Mouse (Mus musculus) frontal cortex, adult (tissue): ENCODE measurements at regions not wholly inside any gene's neighbourhood (a gene's known extent, or its start where the extent isn't known, plus 50 kb on each side); places are given as distances from the start of the nearest gene placed in this dataset.

Experiments used
- ATAC-seq: cut with Nextera tagmentation; 2 replicates; pipeline ENCODE4 v1.9.2; 2017; ENCODE audit warnings: mild to moderate bottlenecking, moderate library complexity, mixed read lengths; ENCODE audit not compliant: low TSS enrichment

DNA sequence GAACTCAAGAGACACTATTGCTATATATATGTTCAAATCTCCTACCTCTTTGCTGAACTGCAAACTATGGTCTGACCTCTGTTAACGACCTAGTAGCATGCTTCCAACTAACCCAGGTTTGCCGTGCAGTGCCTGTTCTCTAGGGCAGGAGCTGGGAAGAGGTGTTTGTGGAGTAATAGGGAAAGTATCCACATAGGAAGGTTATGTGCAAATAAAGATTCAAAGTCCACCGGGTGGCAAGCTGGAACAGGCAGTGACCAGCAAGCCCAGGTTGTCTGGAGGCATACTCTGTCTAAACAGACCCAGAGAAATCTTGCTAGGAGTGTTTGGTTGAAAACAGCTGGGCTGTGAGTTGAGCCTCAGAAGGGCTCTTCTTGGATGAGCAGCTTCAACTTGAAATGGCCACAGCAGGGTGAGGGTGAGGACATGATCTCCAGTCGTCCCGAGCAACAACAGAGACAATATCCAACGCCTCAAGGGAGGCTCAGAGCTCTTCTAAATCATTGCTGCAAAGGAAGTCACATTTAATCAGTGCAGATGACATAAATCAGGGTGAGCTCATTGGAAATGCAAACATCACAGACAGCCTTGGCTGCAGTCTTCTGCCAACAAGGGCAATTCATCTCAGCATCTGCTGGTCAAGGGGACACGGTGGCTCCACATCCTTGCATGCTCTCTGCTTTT, 846.7 kb downstream of the Synb start:
- ATAC-seq, result no peak

DNA sequence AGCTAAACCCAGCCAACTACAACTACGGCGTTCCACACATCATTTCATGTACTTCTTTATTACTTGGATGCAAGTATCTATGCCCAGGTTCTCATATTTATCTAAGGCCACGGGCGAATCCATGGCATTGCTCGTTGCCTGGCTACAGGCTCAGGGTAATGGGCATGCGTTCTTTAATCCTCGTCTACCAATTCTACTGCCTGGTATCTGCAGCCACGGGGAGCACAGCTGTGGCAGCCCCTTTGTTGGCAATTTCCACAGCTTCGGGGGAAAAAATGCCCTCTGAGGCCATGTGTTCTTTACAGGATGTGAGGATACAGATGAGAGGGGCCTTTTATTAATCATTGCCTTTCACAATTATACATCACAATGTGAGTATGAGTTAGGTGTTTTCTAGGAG, 860.8 kb downstream of the Synb start:
- ATAC-seq, result no peak

DNA sequence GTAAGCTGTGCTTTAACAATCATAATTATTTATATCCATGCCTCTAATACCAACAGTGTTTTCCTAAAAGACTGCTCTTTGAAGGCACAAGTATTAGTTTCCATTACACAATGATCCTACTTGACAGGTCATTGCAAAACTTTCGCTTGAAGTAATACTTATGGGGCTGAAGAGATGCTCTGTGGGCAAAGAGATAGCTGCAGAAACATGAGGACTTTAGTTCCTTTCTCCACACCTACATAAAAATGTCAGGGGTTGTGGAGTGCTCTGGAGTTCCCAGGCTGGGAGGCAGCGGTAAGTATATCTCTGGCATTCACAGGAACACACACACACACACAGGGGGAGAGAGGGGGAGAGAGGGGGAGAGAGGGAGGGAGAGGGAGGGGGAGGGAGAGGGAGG, 862.0 kb downstream of the Synb start:
- no peak for ATAC-seq

DNA sequence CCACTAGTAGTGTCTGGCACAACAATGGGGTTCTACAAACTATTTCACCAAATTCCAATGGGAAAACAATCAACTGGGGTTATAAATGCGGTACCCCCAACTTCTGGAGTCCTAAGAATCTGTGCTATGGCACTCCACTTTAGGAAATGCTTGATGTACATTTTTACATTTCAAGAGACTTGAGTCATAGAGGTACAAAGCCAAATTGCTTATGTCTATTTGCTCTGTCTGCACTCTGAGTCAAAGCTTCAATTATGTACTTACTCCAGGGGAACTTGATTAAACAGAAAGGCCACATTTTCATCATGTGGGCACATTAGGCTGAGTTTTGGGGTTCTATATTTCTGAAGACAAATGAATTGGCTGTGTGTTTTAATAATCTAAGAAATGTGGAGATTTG, 866.9 kb downstream of the Synb start:
- ATAC-seq, result no peak

DNA sequence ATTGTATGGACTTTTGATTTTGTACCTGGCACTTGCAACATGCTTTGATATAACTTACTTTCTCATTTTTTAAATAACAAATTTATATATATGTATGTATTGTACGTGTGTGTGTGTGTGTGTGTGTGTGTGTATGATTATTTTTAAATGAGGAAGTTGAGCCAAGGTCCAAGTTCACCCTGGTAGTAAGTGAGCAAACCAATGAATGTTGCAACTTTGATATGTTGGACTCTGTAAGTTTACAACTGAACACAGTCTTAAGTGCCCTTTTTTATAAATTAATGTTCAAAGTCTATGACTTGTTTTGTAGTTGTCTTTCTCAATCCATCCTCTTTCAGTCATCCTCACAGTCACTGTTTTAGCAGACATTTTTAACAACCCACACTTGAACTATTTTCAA, 901.7 kb downstream of the Synb start:
- no peak for ATAC-seq

DNA sequence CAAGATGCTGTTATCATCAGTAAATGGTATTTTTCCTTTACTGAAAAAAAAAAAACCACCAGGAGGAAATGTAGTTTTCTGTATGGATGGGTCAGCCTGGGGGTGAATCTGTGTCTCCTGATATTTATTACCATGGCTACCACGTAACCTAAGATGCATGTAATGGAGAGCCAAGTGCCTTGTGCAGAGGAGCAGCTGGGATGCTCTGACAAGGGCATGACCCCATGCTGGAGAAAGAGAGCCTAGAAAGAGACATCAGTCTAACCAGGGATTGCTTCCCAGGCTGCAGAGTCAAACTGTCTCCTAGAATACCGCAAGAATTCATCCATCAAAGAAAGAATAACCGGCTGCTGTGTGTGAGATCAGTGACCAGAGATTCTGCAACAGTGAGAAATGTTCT, 902.2 kb downstream of the Synb start:
- ATAC-seq, result no peak

DNA sequence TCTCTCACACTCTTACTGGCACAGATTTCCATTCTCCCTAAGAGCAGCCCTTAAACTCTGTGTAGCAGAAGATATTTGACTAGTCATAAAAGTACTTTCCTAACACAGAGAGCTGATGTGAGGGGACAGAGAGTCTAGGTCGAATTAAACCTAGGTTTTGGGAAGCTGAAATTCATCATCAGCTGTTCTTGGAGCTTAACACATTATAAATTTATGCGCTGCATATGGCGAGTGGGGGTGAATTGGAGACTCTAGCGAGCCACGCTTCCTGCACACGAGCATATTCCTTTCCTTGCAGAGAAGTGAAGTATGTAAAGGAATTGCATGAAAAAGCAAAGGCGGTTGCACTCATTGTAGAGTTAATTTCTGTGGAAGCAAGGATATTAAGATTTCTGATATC, 912.4 kb downstream of the Synb start:
- peak; percentile 94 for ATAC-seq

DNA sequence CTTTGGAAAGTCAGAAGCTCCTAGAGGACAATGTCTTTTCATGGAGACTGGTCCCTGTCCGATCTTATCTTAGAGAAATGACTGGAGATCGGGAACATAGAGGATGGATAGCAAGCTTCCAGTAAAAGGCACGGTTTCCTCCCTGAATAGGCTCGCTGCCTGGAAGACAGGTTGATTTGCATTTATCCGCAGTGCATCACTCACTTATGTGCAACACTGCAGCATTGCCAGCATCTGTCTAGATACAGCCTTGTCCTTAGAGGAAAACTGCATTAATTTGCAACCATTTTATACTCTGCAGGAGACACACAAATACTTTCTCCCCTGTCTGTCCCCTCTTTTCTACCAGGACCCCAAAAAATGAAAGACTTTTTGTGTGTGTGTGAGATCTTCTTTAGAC, 926.4 kb downstream of the Synb start:
- ATAC-seq, result peak; percentile 91

DNA sequence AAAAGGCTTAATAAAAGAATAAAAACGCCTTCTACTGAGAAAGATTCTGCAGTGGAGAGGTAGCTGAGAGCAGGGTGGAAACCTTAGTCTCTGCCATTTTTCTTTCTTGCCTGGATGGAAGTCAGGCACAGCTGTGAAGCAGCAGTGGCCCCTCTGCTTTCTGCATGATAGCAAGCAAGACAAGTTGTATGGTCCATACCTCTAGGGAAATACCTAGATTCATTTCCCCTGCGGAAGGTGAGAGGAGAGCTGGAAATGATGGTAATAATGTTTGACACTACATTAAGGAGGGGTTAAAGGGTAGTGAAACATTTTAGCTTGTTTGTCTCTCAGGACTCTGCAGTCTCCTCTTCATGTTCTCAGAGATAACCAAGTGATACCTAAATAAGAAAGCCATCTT, 930.2 kb downstream of the Synb start:
- ATAC-seq, result no peak

DNA sequence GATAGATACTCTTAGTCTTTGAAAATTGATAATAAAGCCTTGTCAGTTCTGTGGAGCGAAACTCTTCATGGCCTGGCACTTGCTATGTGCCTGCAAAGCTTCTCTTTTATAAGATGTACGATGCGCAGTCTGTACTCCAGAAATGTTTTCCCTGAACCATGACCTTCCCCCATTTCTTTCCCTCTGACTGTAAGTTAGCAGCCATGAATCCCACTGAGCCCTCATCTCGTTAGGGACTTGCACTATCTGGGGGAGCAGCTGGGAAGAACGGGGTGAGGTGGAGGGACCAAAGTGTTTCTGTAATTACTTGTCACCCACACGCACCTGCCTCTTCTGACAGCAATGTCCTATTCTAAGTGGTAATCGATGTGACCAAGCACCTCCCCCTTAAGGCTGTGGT, 932.1 kb downstream of the Synb start:
- ATAC-seq, result no peak

DNA sequence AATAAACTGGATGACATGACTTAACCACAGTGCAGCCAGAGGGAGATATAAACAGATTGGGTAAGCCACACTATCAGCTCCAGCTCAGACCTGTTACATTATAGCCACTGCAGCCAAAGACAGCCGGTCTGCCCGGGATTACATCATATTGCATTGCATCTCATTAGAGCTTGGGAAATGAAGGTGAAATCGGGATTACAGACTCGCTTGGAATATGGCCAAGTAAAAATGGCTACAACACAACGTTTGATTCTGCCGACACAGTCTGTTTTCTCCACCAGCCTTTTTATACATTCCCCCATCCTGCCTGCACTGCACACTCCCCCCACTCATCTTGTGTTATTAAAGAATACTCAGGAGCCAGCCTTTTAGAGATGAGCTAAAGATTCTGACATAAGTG, 932.6 kb downstream of the Synb start:
- peak; percentile 52 for ATAC-seq

DNA sequence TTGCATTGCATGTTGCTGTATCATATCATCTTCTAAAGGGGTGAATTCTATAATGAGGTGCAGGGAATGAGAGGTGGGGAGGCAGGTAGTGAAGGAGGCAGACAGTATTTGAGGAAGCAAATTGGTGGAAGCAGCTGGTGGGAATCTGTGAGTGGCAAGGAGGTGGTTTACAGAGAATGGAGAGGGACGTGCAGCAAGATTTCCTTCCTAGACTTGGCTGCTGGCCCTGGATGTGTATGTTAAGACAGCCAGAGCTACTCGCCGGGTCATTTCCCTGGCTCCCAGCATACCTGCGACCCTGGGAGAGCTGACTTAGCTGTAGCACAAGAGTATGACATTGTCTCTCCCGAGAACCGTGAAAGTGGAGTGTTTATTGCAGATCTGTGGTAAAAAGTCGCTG, 937.7 kb downstream of the Synb start:
- no peak for ATAC-seq

DNA sequence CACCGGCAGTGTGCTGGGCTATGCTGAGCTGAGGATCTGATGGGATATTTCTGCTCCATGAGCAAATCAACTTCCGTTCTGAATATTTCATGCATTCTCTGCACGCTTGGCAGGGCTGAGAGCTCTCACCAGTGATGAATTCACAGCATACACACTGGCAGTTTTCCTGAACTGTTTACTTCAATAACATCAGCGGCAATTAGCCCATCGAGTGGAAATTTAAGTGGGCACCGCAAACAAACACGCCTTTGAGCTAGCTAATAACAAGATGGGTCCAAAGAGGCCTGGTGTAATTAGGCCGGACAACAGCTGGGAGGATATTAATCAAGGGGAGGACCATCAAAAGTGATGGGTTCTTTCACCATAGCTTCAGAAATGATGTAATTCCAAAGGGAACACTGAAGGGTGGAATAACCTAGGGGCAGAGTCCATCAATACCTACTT, 938.6 kb downstream of the Synb start:
- peak; percentile 27; the same call in 1 of the 2 replicates for ATAC-seq

DNA sequence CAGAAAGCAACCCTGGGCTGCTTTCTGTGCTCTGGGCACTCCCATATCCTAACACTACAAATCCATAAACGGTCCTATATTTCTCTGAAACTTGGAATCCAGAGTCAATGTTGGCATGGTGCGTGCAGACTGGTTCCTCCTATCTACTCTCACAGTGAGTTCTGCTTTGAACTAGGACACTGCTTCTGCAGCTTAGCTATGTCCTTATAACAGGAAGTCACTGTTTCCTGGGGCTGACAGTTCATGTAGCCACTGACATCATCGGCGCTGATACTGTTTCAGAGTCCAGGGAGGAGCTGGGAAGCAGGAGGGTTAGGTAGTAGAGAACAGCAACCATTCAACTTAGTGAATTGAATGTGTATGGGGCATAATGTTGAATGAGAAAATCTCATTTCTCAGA, 948.6 kb downstream of the Synb start:
- no peak for ATAC-seq

DNA sequence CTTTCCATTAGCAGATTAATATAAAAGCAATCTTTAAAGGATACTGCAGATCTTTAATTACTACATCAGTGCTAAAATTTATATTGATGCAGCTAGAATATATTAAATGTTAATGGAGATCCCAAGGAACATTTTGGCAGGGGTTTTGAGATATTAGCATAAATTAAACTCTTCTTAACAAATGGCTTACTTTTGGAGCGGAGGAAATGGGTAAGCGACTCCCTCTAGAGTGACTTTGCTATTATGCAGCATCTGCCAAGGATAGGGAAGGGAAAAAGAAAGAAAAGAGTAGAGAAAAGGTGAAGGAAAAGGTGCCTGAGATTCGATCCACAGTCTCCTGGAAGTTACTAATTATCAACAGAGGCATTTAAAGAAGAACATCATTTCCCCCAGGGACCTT, 949.4 kb downstream of the Synb start:
- ATAC-seq, result no peak

DNA sequence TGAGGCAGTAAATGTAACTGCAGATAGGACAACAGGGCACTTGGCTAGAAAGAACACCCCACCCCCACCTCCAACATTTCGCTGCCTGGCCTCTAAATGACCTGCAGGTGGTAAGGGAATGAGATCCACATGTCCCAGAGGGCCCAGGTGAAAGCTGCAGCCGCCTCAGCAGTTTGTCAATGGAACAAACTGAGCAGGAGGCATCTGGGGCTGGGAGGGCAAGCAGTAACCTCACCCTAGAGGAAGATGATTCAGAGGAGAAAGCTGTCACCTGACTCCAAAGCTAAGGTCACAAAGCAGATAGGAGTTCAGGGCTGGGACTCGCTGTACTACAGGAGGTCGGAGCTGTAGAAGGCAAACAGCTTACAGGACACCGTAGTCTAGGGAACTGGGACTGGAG, 955.7 kb downstream of the Synb start:
- ATAC-seq, result no peak

DNA sequence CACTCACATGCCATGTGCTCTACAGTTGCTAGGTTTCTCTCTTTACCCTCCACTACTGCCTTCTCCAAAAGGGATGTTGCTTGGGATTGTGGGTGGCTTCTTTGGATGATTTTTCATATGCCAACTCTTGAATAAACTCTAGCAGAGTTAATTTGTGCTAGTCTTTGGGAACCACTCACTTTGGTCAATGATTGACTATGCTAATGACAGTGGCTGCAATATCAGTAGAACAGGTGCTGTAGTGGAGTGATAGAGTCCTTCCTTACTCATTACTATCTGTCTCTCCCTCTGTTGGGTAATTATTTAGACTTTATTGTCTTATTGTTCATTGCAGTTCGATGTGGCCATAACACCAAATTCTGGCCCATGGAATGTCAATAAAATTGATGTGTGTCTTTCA, 969.0 kb downstream of the Synb start:
- no peak for ATAC-seq

DNA sequence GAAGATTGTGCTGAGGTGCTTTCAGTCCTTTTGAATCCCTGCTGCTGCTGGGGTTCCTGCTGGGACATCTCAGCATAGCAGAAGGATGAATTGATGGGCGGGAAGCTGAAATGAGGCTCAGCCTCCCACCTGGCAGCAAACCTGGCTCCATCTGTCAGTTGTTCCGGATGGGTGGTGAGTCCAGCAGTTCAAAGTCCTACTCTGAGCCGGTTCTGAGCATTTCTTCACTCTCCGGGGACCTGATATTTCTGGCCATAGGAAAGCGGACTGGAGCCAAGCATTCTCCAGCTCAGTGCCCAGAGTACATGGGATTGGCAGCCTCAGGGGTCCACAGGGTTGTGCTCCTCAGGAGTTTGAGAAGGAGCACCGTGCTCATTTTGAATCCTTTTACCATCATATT, 971.1 kb downstream of the Synb start:
- ATAC-seq, result no peak

DNA sequence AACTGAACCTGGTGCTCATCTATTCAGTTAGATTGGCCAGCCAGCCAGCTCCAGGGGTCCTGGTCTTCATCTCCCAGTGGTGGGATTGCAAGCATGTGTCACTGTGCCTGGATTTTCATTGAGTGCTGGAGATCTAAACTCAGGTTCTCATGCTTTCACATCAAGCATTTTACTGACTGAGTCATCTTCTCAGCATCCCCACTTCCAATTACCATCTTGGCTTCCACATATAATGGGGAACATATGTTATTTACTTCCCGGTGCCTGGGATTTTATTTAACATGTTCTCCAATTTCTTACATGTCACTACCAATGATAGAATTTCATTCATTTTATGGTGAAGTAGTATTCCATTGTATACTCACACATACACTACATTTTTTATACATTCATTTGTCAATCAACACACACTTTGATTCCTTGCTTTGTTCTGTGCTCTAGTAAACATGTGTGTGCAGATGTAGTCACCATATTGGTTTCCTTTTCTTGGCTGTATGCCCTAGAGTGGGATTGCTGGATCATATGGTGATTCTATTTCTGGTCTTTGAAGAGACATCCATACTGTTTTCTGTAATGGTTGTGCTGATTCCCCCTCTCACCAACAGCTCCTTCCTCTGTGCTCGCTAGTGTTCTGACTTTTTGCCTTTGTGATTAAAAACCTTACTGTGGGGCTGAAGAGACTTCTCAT, 986.0 kb downstream of the Synb start:
- peak; percentile 73 for ATAC-seq

DNA sequence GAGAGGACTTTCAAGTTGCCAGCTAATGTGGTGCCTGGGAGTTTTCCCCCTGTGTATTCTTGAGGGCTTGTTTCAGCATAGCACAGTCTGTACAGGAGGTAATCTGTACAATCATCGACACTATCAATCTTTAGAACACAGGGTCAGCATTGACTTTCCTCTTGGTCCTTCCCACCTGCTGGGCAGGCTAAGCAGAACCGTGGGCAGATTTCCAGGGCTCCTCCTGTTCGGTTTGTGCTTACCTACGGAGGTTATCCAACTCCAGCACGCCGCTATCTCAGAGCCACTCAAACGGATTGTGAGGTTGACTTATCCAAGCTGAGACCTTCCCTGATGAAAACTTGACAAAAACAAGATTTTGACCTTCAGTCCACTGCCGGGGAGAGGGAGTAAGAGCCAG, 988.9 kb downstream of the Synb start:
- ATAC-seq, result no peak

DNA sequence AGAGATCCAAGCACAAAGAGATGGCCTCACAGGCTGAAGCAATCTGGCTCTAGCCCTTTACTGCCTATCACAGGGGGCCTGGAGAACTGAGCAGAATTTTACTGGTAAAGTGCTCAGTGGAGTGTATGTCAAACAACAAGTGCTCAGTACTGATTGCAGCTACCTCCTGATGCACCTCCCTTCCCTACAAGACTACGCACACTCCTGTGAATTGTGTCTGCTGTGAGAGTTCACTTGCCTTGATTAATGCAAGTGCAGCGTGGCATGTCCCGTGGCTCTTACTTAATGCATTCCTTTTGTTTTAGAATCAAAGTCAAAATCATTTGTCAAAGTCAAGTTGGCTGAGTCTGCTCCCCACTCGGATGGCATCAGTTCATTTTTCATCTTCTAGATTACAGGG, 992.4 kb downstream of the Synb start:
- ATAC-seq, result no peak

DNA sequence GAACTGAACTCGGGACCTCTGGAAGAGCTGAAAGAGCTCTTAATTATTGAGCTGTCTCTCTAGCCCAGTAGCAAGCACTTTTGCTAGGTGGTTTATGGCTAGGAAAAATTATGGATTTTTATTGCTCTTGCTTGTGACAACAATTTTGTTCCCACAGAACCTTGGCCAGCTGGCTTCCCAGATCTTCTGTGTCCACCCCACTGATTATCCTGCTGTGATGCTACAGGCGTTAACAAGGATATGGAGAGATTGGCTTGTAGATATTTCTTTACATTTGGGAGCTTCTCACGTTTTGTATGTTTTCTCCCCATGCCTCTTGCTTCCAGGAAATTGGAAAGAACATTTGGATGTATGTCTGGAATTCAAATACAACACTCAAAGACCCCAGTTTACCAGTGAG, 1008.6 kb downstream of the Synb start:
- ATAC-seq, result no peak

DNA sequence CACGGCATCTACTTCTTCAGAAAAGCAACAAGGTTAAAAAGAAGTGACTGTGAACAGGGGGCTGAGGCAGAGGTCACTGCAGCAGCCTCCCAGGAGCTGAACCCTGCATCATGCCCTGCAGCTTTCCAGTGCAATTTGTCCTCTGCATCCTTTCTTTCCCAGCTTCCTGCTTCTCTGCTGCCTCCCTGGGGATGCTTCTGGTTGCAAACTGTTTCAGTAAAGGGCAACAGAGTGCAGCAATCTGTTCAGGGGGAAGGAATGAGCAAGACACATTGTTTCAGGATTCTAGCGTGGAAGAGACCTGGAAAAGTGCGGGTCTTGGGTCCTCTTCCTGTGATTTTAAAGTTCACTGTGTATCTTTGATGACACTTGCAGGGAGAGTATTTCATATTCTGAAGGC, 1032.7 kb downstream of the Synb start:
- peak; percentile 38; the same call in 1 of the 2 replicates for ATAC-seq

DNA sequence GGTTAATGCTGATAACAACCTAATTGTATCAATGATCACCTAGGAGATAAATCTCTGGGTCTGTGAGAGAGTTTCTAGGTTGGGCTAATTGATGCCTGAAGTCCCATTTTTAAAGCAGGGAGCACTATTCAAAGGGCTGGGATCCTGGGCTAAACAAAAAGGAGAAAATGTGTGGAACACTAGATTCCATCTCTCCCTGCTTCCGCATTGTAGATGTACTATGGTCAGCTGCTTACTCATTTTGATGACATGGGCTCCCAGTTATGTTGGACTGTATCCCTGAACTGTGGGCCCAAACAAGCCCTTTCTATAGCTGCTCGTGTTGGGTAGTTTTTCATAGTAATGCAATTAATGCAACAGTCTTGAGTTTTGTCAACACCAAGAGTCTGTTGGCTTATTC, 1047.1 kb downstream of the Synb start:
- no peak for ATAC-seq
